Mouse (Mus musculus) macrophage (primary cell): ENCODE measurements around the gene Dpy30. TPM values are rescaled to one million over a fixed set of nuclear protein-coding genes. Genes with fewer than 3 reads are reported as not detected.

ENCODE experiments used
- polyA plus RNA-seq: library from polyadenylated mRNA; stranded (reverse); fragments of 250-400 nt; gene quantifications from 3 replicates; pipeline ENCODE4 v1.2.4, GENCODE M21; 2018; ENCODE audit warnings: inconsistent platforms

Gene Dpy30
- polyA plus RNA-seq, 1 experiment from 2014 or later, result 55.5 TPM

Other genes with a start within 250 kb of the Dpy30 start
- gene Memo1, start 28.4 kb downstream of the Dpy30 start, polyA plus RNA-seq, result 43.0 to 85.8 TPM (median 55.8 TPM) in 3 replicates
- gene Spast, start 15.0 kb upstream of the Dpy30 start, polyA plus RNA-seq, result 17.9 to 23.6 TPM (median 19.3 TPM) in 3 replicates
- gene Slc30a6, start 71.7 kb upstream of the Dpy30 start, polyA plus RNA-seq, result 11.1 to 14.4 TPM (median 14.3 TPM) in 3 replicates
- 5.8 to 7.9 TPM (median 5.9 TPM) in 3 replicates for gene Nlrc4, start 135.2 kb upstream of the Dpy30 start, polyA plus RNA-seq
- gene Yipf4, start 165.5 kb upstream of the Dpy30 start, polyA plus RNA-seq, result 33.6 to 50.1 TPM (median 43.6 TPM) in 3 replicates
- gene Birc6, start 204.4 kb upstream of the Dpy30 start, polyA plus RNA-seq, result 46.6 to 61.5 TPM (median 54.2 TPM) in 3 replicates